Mouse (Mus musculus): Measurements from ENCODE around the gene Slc35a3. TPM values are rescaled to one million over a fixed set of nuclear protein-coding genes. Genes with fewer than 3 reads are reported as not detected.

Gene Slc35a3
- polyA plus RNA-seq, 1 experiment = 3.6 TPM

DNA sequence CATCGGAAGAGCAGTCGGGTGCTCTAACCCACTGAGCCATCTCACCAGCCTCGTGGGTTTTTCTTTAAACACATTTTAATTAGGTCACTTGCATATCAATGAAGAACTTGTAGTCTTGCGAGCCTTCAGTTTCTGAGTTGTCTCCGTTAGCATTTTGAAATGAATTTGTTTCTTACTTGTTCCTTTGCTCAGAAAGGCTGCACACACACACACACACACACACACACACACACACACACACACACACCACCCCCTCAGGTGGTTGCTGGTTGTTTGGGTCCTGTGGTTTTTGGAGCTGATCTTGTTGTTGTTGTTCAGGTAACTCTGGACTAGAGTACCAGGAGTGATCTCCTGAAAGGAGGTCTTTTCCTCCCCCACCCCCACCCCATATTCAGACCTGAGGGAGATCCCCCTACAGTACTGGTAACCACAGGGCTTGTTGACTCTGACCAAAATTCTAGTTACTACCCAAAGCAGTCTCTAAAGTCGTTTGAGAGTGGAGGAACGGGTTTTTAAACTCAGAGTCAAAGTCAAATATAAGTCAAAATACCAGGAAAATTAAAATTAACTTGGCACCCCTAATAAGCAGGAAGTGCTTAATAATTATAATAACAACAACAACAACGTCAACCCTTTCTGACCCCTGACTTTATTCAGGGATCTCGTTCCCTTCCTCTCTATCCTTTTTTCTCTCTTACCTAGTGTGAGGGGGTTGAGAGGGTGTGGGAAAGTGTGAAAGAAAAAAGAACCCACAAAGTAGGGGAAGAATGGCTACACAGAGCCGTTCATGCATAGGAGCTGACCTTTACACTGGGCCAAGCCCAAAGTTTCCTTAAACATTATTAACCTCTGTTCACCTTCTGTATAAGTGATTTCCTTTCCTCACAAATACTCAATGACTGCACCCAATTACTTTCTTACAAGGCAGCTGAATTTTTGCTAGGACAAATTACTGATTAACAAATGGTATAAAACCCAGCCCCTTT is 11.2 kb upstream of the Slc35a3 start:
- no peaks in the 10 kb centered on the region for H3K79me2 ChIP-seq (ENCODE audit: control insufficient read depth, insufficient read depth)
- TF ChIP-seq MAX (IDR thresholded peaks at IDR 0.05; ENCODE audit: low read depth) (no peak), MYOG (IDR thresholded peaks at IDR 0.05; ENCODE audit: control insufficient read depth in 1 of 3, insufficient read depth in 1 of 3, insufficient read length in 2 of 3, low read depth in 2 of 3) (no peak), E2F4 (IDR thresholded peaks at IDR 0.05; ENCODE audit: insufficient read depth) (no peak), POLR2A (IDR thresholded peaks at IDR 0.05; ENCODE audit: insufficient read length, low read depth) (no peak), MYOD1 (IDR thresholded peaks at IDR 0.05; ENCODE audit: control insufficient read depth in 1 of 3, insufficient read length in 2 of 3, low read depth in 2 of 3) (no peak), USF1 (IDR thresholded peaks at IDR 0.05; ENCODE audit: low read depth) (no peak), SRF (IDR thresholded peaks at IDR 0.05; ENCODE audit: control insufficient read depth, insufficient read length, low read depth) (no peak), REST (IDR thresholded peaks at IDR 0.05; ENCODE audit: insufficient read depth, insufficient read length) (no peak), TCF3 (IDR thresholded peaks at IDR 0.05; ENCODE audit: insufficient read length, low read depth) (no peak), POLR2AphosphoS2 (IDR thresholded peaks at IDR 0.05; ENCODE audit: insufficient read length, low read depth) (no peak), CEBPB (IDR thresholded peaks at IDR 0.05; ENCODE audit: insufficient read depth, poor library complexity, severe bottlenecking) (no peak), TCF12 (IDR thresholded peaks at IDR 0.05; ENCODE audit: insufficient read depth, poor library complexity, severe bottlenecking) (no peak)
- H3K27me3 ChIP-seq (ENCODE audit: control insufficient read depth, insufficient read depth, insufficient read length) = no peaks in the 10 kb centered on the region
- no peak overlapping the region for H3K4me2 ChIP-seq (ENCODE audit: low read depth)
- H3K36me3 ChIP-seq (ENCODE audit: control insufficient read depth, insufficient read depth) = no peaks in the 10 kb centered on the region
- no peak overlapping the region for H3K4me3 ChIP-seq
- no peak overlapping the region for H3ac ChIP-seq (ENCODE audit: control insufficient read depth, insufficient read length)

DNA sequence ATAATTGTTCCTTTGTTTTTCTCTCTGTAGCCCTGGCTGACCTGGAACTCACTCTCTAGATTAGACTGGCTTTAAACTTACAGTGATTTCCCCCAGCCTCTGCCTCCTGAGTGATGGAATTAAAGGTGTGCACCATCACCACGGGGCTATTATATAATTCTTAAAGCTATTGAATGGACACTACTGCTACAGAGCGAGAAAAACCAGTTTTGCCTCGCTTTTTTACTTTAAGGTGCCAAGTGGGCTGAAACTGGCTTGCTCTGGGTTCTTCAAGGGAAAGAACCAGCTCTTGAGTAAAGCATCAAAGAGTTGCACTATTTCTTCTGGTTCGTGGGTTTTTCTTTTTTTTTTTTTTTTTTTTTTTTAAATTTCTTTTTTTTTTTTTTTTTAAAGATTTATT is 10.3 kb upstream of the Slc35a3 start:
- no peaks in the 10 kb centered on the region for H3K27me3 ChIP-seq (ENCODE audit: control insufficient read depth, insufficient read depth, insufficient read length)
- no peaks in the 10 kb centered on the region for H3K36me3 ChIP-seq (ENCODE audit: control insufficient read depth, insufficient read depth)
- no peak overlapping the region for H3K4me3 ChIP-seq
- no peak overlapping the region for H3K4me2 ChIP-seq (ENCODE audit: low read depth)
- TF ChIP-seq MYOD1 (IDR thresholded peaks at IDR 0.05; ENCODE audit: control insufficient read depth in 1 of 3, insufficient read length in 2 of 3, low read depth in 2 of 3) (no peak), MAX (IDR thresholded peaks at IDR 0.05; ENCODE audit: low read depth) (no peak), REST (IDR thresholded peaks at IDR 0.05; ENCODE audit: insufficient read depth, insufficient read length) (no peak), POLR2AphosphoS2 (IDR thresholded peaks at IDR 0.05; ENCODE audit: insufficient read length, low read depth) (no peak), CEBPB (IDR thresholded peaks at IDR 0.05; ENCODE audit: insufficient read depth, poor library complexity, severe bottlenecking) (no peak), USF1 (IDR thresholded peaks at IDR 0.05; ENCODE audit: low read depth) (no peak), SRF (IDR thresholded peaks at IDR 0.05; ENCODE audit: control insufficient read depth, insufficient read length, low read depth) (no peak), TCF12 (IDR thresholded peaks at IDR 0.05; ENCODE audit: insufficient read depth, poor library complexity, severe bottlenecking) (no peak), E2F4 (IDR thresholded peaks at IDR 0.05; ENCODE audit: insufficient read depth) (no peak), TCF3 (IDR thresholded peaks at IDR 0.05; ENCODE audit: insufficient read length, low read depth) (no peak)
- H3K79me2 ChIP-seq (ENCODE audit: control insufficient read depth, insufficient read depth) = no peaks in the 10 kb centered on the region
- H3ac ChIP-seq (ENCODE audit: control insufficient read depth, insufficient read length) = no peak overlapping the region

- no peaks in the 10 kb centered on the region for H3K36me3 ChIP-seq (ENCODE audit: control insufficient read depth, insufficient read depth)
- TF ChIP-seq MYOD1 (IDR thresholded peaks at IDR 0.05; ENCODE audit: control insufficient read depth in 1 of 3, insufficient read length in 2 of 3, low read depth in 2 of 3) (no peak), SRF (IDR thresholded peaks at IDR 0.05; ENCODE audit: control insufficient read depth, insufficient read length, low read depth) (no peak)
- H3K79me2 ChIP-seq (ENCODE audit: control insufficient read depth, insufficient read depth) = no peaks in the 10 kb centered on the region
- H3K27me3 ChIP-seq (ENCODE audit: control insufficient read depth, insufficient read depth, insufficient read length) = no peaks in the 10 kb centered on the region
- H3ac ChIP-seq (ENCODE audit: control insufficient read depth, insufficient read length) = no peak overlapping the region
- no peak overlapping the region for H3K4me2 ChIP-seq (ENCODE audit: low read depth)
- H3K4me3 ChIP-seq = no peak overlapping the region
These were observed 6.3 kb upstream of the Slc35a3 start for GRCm38 (mm10) chr3:116718951-116719350.

GRCm38 (mm10) chr3:116713031-116713430 is 400 bp upstream of the Slc35a3 start:
- TF ChIP-seq MYOG (IDR thresholded peaks at IDR 0.05; ENCODE audit: control insufficient read depth in 1 of 3, insufficient read depth in 1 of 3, insufficient read length in 2 of 3, low read depth in 2 of 3) (no peak), SRF (IDR thresholded peaks at IDR 0.05; ENCODE audit: control insufficient read depth, insufficient read length, low read depth) (no peak), TCF12 (IDR thresholded peaks at IDR 0.05; ENCODE audit: insufficient read depth, poor library complexity, severe bottlenecking) (no peak), MYOD1 (IDR thresholded peaks at IDR 0.05; ENCODE audit: control insufficient read depth in 1 of 3, insufficient read length in 2 of 3, low read depth in 2 of 3) (no peak), TCF3 (IDR thresholded peaks at IDR 0.05; ENCODE audit: insufficient read length, low read depth) (no peak), MAX (IDR thresholded peaks at IDR 0.05; ENCODE audit: low read depth) (no peak), REST (IDR thresholded peaks at IDR 0.05; ENCODE audit: insufficient read depth, insufficient read length) (no peak), POLR2AphosphoS2 (IDR thresholded peaks at IDR 0.05; ENCODE audit: insufficient read length, low read depth) (no peak), USF1 (IDR thresholded peaks at IDR 0.05; ENCODE audit: low read depth) (no peak), E2F4 (IDR thresholded peaks at IDR 0.05; ENCODE audit: insufficient read depth) (no peak), CEBPB (IDR thresholded peaks at IDR 0.05; ENCODE audit: insufficient read depth, poor library complexity, severe bottlenecking) (no peak), POLR2A (IDR thresholded peaks at IDR 0.05; ENCODE audit: insufficient read length, low read depth) (no peak)
- peak overlapping the region; percentile 60 for H3K4me3 ChIP-seq
- H3K79me2 ChIP-seq (ENCODE audit: control insufficient read depth, insufficient read depth) = peaks cover 22% of the 10 kb centered on the region

More at GRCm38 (mm10) chr3:116713031-116713430, 400 bp upstream of the Slc35a3 start:
- H3K36me3 ChIP-seq (ENCODE audit: control insufficient read depth, insufficient read depth) = no peaks in the 10 kb centered on the region
- no peaks in the 10 kb centered on the region for H3K27me3 ChIP-seq (ENCODE audit: control insufficient read depth, insufficient read depth, insufficient read length)
- H3K4me2 ChIP-seq (ENCODE audit: low read depth) = peak overlapping the region; percentile 96
- no peak overlapping the region for H3ac ChIP-seq (ENCODE audit: control insufficient read depth, insufficient read length)

All from myocyte (in vitro differentiated cells).